Mouse (Mus musculus) CH12.LX (cell line): ENCODE data around the gene Syce3. TPM values are rescaled to one million over a fixed set of nuclear protein-coding genes. Genes with fewer than 3 reads are reported as not detected.

Experiments used
- DNase-seq: peaks from one replicate; pipeline ENCODE4 v3.0.0-alpha.2; 2013; ENCODE audit errors: extremely low read depth
- H3K27ac ChIP-seq: 2 replicates; pipeline ENCODE4 v1.5.1; 2012; ENCODE audit warnings: low read depth, mild to moderate bottlenecking, control low read depth, moderate library complexity; ENCODE audit not compliant: insufficient read depth
- H3K27me3 ChIP-seq: replicated peaks from 2 replicates; pipeline ENCODE3; 2012; ENCODE audit warnings: inconsistent platforms
- H3K36me3 ChIP-seq, 2 experiments: replicated peaks in 1 of 2; 2 replicates each; pipeline versions ENCODE3 to v1.6.1; 2012; ENCODE audit warnings: inconsistent platforms in 1 of 2, low read length in 1 of 2, mild to moderate bottlenecking in 1 of 2, mixed read lengths in 1 of 2, moderate library complexity in 1 of 2; ENCODE audit not compliant: control insufficient read depth in 1 of 2, insufficient read depth in 1 of 2
- H3K4me1 ChIP-seq, 2 experiments: 2 replicates each; pipeline ENCODE4 v1.6.1; 2012; ENCODE audit warnings: inconsistent platforms in 1 of 2, moderate library complexity in 1 of 2; ENCODE audit not compliant: insufficient read depth in 2 of 2, control insufficient read depth in 1 of 2
- H3K4me2 ChIP-seq: 2 replicates; pipeline ENCODE4 v1.6.1; 2012; ENCODE audit warnings: low read depth, mild to moderate bottlenecking, control low read depth; ENCODE audit not compliant: poor library complexity, insufficient read depth, severe bottlenecking
- H3K4me3 ChIP-seq, 3 experiments: fragments of 150-350 bp in 1 of 3; sonication (generic) in 1 of 3; replicated peaks in 1 of 3; 2 replicates each; pipeline versions ENCODE3 to v1.5.1; 2011 to 2012; ENCODE audit warnings: low read depth in 2 of 3, low read length in 2 of 3, mild to moderate bottlenecking in 2 of 3, moderate library complexity in 2 of 3, control low read depth in 1 of 3, improper control_type of control experiment in 1 of 3, inconsistent platforms in 1 of 3, mixed read lengths in 1 of 3; ENCODE audit not compliant: poor library complexity in 1 of 3
- H3K79me2 ChIP-seq: replicated peaks from 2 replicates; pipeline ENCODE4 v1.6.1; 2012; ENCODE audit warnings: mild to moderate bottlenecking, moderate library complexity; ENCODE audit not compliant: control insufficient read depth, poor library complexity, insufficient read depth, severe bottlenecking; ENCODE audit errors: extremely low read depth
- H3K9ac ChIP-seq: 2 replicates; pipeline ENCODE4 v1.6.1; 2012; ENCODE audit warnings: low read depth, mild to moderate bottlenecking, control low read depth, moderate library complexity; ENCODE audit not compliant: insufficient read depth
- H3K9me3 ChIP-seq: replicated peaks from 2 replicates; pipeline ENCODE3; 2012; ENCODE audit warnings: low read length, inconsistent platforms, mixed read lengths
- CTCF ChIP-seq, 2 experiments: IDR thresholded peaks in 1 of 2; conservative IDR thresholded peaks in 1 of 2; 2 replicates each; pipeline ENCODE4 v1.5.1; 2011 to 2012; ENCODE audit warnings: low read depth in 2 of 2, low read length in 2 of 2, improper control_type of control experiment in 1 of 2, inconsistent platforms in 1 of 2, mild to moderate bottlenecking in 1 of 2, moderate library complexity in 1 of 2
- ELF1 ChIP-seq: IDR thresholded peaks from 2 replicates; pipeline ENCODE4 v1.6.1; 2014; ENCODE audit warnings: low read depth, mild to moderate bottlenecking, inconsistent platforms, low read length, improper control_type of control experiment
- EP300 ChIP-seq: IDR thresholded peaks from 2 replicates; pipeline ENCODE4 v1.6.1; 2011; ENCODE audit warnings: low read length, improper control_type of control experiment
- GABPA ChIP-seq: IDR thresholded peaks from 2 replicates; pipeline ENCODE4 v1.6.1; 2012; ENCODE audit warnings: low read depth, low read length, improper control_type of control experiment, inconsistent platforms; ENCODE audit not compliant: insufficient replicate concordance
- HCFC1 ChIP-seq: IDR thresholded peaks from 2 replicates; pipeline ENCODE4 v1.6.1; 2012; ENCODE audit warnings: low read depth, mild to moderate bottlenecking, inconsistent platforms, low read length, improper control_type of control experiment
- IRF4 ChIP-seq: IDR thresholded peaks from 2 replicates; pipeline ENCODE4 v1.6.1; 2014; ENCODE audit warnings: low read depth, mild to moderate bottlenecking, inconsistent platforms, low read length, improper control_type of control experiment
- MAZ ChIP-seq: IDR thresholded peaks from 2 replicates; pipeline ENCODE4 v1.6.1; 2012; ENCODE audit warnings: low read depth, mild to moderate bottlenecking, inconsistent platforms, low read length, improper control_type of control experiment, moderate library complexity
- MYC ChIP-seq: IDR thresholded peaks from 2 replicates; pipeline ENCODE4 v1.6.1; 2011; ENCODE audit warnings: low read depth, mild to moderate bottlenecking, improper control_type of control experiment, low read length
- PAX5 ChIP-seq: IDR thresholded peaks from 2 replicates; pipeline ENCODE4 v1.6.1; 2012; ENCODE audit warnings: low read length, inconsistent platforms, mixed read lengths
- POLR2AphosphoS2 ChIP-seq: IDR thresholded peaks from 2 replicates; pipeline ENCODE4 v1.6.1; 2011; ENCODE audit warnings: low read depth, low read length, improper control_type of control experiment
- SIN3A ChIP-seq: IDR thresholded peaks from 2 replicates; pipeline ENCODE4 v1.6.1; 2012; ENCODE audit warnings: low read length, improper control_type of control experiment, inconsistent platforms
- TBP ChIP-seq: conservative IDR thresholded peaks from 2 replicates; pipeline ENCODE4 v1.6.1; 2011; ENCODE audit warnings: low read depth, low read length, improper control_type of control experiment
- TCF12 ChIP-seq: IDR thresholded peaks from 2 replicates; pipeline ENCODE4 v1.6.1; 2014; ENCODE audit warnings: low read depth, mild to moderate bottlenecking, inconsistent platforms, low read length, improper control_type of control experiment
- UBTF ChIP-seq: IDR thresholded peaks from 2 replicates; pipeline ENCODE4 v1.6.1; 2012; ENCODE audit warnings: low read depth, mild to moderate bottlenecking, inconsistent platforms, low read length, improper control_type of control experiment, moderate library complexity
- USF1 ChIP-seq: IDR thresholded peaks from 2 replicates; pipeline ENCODE4 v1.6.1; 2014; ENCODE audit warnings: low read depth, mild to moderate bottlenecking, inconsistent platforms, low read length, improper control_type of control experiment
- USF2 ChIP-seq: conservative IDR thresholded peaks from 2 replicates; pipeline ENCODE4 v1.6.1; 2011; ENCODE audit warnings: low read depth, low read length, improper control_type of control experiment
- ZC3H11A ChIP-seq: IDR thresholded peaks from 2 replicates; pipeline ENCODE4 v1.6.1; 2012; ENCODE audit warnings: low read depth, mild to moderate bottlenecking, inconsistent platforms, low read length, improper control_type of control experiment
- ZKSCAN1 ChIP-seq: IDR thresholded peaks from 2 replicates; pipeline ENCODE4 v1.6.1; 2012; ENCODE audit warnings: low read depth, inconsistent platforms, low read length, improper control_type of control experiment, borderline replicate concordance
- ZMIZ1 ChIP-seq: IDR thresholded peaks from 2 replicates; pipeline ENCODE4 v1.6.1; 2012; ENCODE audit warnings: low read depth, mild to moderate bottlenecking, inconsistent platforms, low read length, improper control_type of control experiment
- dilution Hi-C: fragments of 300-500 bp; cut with MboI; formaldehyde crosslinking; loops from 2 replicates; pipeline ENCODE4 v1.14.3; 2020; ENCODE audit warnings: low sequenced_read_pairs; ENCODE audit not compliant: extremely low pct_unique_long_range_greater_than_20kb, extremely low pct_ligation_motif_present
- in situ Hi-C: fragments of 300-500 bp; cut with MboI; formaldehyde crosslinking; loops from 3 replicates; pipeline ENCODE4 v1.14.3; 2019; ENCODE audit warnings: low sequenced_read_pairs, low pct_ligation_motif_present, low pct_unique_long_range_greater_than_20kb, mixed read lengths
- polyA plus RNA-seq: library from polyadenylated mRNA; unstranded; fragments of >175 nt; gene quantifications from 2 replicates; pipeline ENCODE4 v1.2.1, GENCODE M21; 2012; ENCODE audit warnings: low read depth; ENCODE audit not compliant: insufficient read length
- total RNA-seq, 2 experiments: library from RNA; depleted of rRNA; stranded (reverse); fragments of 300-350 nt in 1 of 2; fragments of >200 nt in 1 of 2; gene quantifications; 2 replicates each; pipeline ENCODE4 v1.2.3; 2012 to 2014

Syce3 gene
- total and polyA plus RNA-seq, 3 experiments = not detected

GRCm38 (mm10) chr15:89415282-89415681 lies 5.0 kb upstream of the Syce3 start:
- H3K9ac ChIP-seq = no peak overlapping the region
- H3K4me2 ChIP-seq = no peak overlapping the region
- dilution Hi-C loops = no loop called here
- in situ Hi-C loops = no loop called here
- H3K27ac ChIP-seq = no peak overlapping the region
- no peaks in the 10 kb centered on the region for H3K27me3 ChIP-seq
- H3K79me2 ChIP-seq = no peaks in the 10 kb centered on the region
- no peak for TF ChIP-seq USF2
- no peak for DNase-seq
- no peak overlapping the region for H3K4me3 ChIP-seq
- H3K4me1 ChIP-seq = no peaks in the 10 kb centered on the region
- no peaks in the 10 kb centered on the region for H3K9me3 ChIP-seq
- peaks cover 29 to 46% of the 10 kb centered on the region in 2 experiments for H3K36me3 ChIP-seq

- no peak overlapping the region for H3K27ac ChIP-seq
- no peak for DNase-seq
- H3K79me2 ChIP-seq = no peaks in the 10 kb centered on the region
- peaks cover 3% of the 10 kb centered on the region for H3K27me3 ChIP-seq
- dilution Hi-C loops = no loop called here
- H3K9me3 ChIP-seq = peaks cover 15% of the 10 kb centered on the region
- no peak overlapping the region for H3K4me3 ChIP-seq
- no peak overlapping the region for H3K4me2 ChIP-seq
- no peaks in the 10 kb centered on the region for H3K4me1 ChIP-seq
- no peak overlapping the region for H3K9ac ChIP-seq
- TF ChIP-seq ZC3H11A (no peak), GABPA (no peak), TBP (no peak), TCF12 (no peak), ZMIZ1 (no peak), CTCF (conservative IDR thresholded peaks at IDR 0.05 in 1 of 2, IDR thresholded peaks at IDR 0.05 in 1 of 2; ENCODE audit: low read depth in 2 of 2, low read length in 2 of 2) (no peak), USF1 (no peak), SIN3A (no peak), USF2 (no peak), EP300 (no peak), UBTF (no peak), PAX5 (no peak), IRF4 (no peak), ELF1 (no peak), MAZ (no peak), HCFC1 (no peak), POLR2AphosphoS2 (no peak), MYC (no peak), ZKSCAN1 (no peak)
- in situ Hi-C loops = no loop called here
- no peaks in the 10 kb centered on the region for H3K36me3 ChIP-seq
Measured at GRCm38 (mm10) chr15:89406691-89407090, 3.6 kb downstream of the Syce3 start.
